Mouse (Mus musculus): ENCODE results near the gene Vmn1r15. TPM values are rescaled to one million over a fixed set of nuclear protein-coding genes. Genes with fewer than 3 reads are reported as not detected.

The Vmn1r15 gene
- total RNA-seq (2023; ENCODE audit: inconsistent age), result not detected in 4 replicates

GRCm38 (mm10) chr6:57257652-57258051 lies at the start of gene Vmn1r15:
Gene Vmn1r15, plus strand, starts transcription at chr6:57257952.

GRCm38 (mm10) chr6:57231386-57231785 lies 26.4 kb upstream of the Vmn1r15 start, which contains the start of gene Vmn1r14:
Gene Vmn1r14, plus strand, starts transcription at chr6:57231686.

Other genes with a start within 250 kb of the Vmn1r15 start
- not detected in 4 replicates for gene Vmn1r7, start 232.6 kb upstream of the Vmn1r15 start, total RNA-seq (2023; ENCODE audit: inconsistent age)
- not detected in 4 replicates for gene Vmn1r8, start 225.7 kb upstream of the Vmn1r15 start, total RNA-seq (2023; ENCODE audit: inconsistent age)
- gene Vmn1r9, start 191.2 kb upstream of the Vmn1r15 start, total RNA-seq (2023; ENCODE audit: inconsistent age), result not detected in 4 replicates
- not detected in 4 replicates for gene Vmn1r10, start 148.5 kb upstream of the Vmn1r15 start, total RNA-seq (2023; ENCODE audit: inconsistent age)
- gene Vmn1r11, start 124.5 kb upstream of the Vmn1r15 start, total RNA-seq (2023; ENCODE audit: inconsistent age), result not detected in 4 replicates
- gene Vmn1r12, start 101.0 kb upstream of the Vmn1r15 start, total RNA-seq (2023; ENCODE audit: inconsistent age), result 0.06 TPM in 1 of 4 replicates, not detected in the others
- gene Vmn1r13, start 54.7 kb upstream of the Vmn1r15 start, total RNA-seq (2023; ENCODE audit: inconsistent age), result not detected in 4 replicates
- not detected in 4 replicates for gene Vmn1r14, start 26.3 kb upstream of the Vmn1r15 start, total RNA-seq (2023; ENCODE audit: inconsistent age)
- gene Vmn1r16, start 71.5 kb downstream of the Vmn1r15 start, total RNA-seq (2023; ENCODE audit: inconsistent age), result not detected in 4 replicates
- gene Vmn1r17, start 105.8 kb downstream of the Vmn1r15 start, total RNA-seq (2023; ENCODE audit: inconsistent age), result not detected in 4 replicates
- not detected in 4 replicates for gene Vmn1r18, start 137.8 kb downstream of the Vmn1r15 start, total RNA-seq (2023; ENCODE audit: inconsistent age)
- not detected in 4 replicates for gene Vmn1r19, start 145.8 kb downstream of the Vmn1r15 start, total RNA-seq (2023; ENCODE audit: inconsistent age)
- gene Vmn1r20, start 171.0 kb downstream of the Vmn1r15 start, total RNA-seq (2023; ENCODE audit: inconsistent age), result not detected in 4 replicates

All from B cell, adult (primary cell).